Mouse (Mus musculus) c-Kit-positive CD71-negative TER-119-negative erythroid progenitor cells, embryonic 14.5 days (primary cell): ENCODE results near the gene Nphp4.
A peak's percentile ranks its signal among the peaks of the same experiment; 100 is the strongest.
"Not testable (repeated sequence)": the region's sequence is repeated elsewhere in the genome, so short reads cannot be mapped to it uniquely, and the experiment has no call there.

Source experiments
- DNase-seq: peaks from one replicate; pipeline ENCODE4 v3.0.0-alpha.2; 2013; ENCODE audit warnings: low read depth

Nphp4 gene

DNA sequence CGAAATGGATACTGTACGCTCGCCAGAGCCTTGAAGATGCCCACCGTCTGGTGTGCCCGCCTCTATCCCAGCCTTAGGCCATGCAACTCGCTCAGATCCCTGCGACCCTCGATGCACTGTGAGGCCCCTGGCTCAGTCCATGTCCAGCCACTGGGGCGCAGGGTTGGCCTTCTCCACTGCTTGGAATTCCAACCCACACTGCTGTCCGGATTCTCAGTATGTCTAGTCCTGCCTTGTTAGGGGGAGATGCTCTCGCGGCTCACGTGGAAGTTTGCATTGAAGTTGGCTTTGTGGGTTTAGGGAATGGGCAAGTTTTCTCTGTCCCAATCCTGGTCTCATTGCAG is 1.7 kb downstream of the Nphp4 start:
- no peak for DNase-seq

DNA sequence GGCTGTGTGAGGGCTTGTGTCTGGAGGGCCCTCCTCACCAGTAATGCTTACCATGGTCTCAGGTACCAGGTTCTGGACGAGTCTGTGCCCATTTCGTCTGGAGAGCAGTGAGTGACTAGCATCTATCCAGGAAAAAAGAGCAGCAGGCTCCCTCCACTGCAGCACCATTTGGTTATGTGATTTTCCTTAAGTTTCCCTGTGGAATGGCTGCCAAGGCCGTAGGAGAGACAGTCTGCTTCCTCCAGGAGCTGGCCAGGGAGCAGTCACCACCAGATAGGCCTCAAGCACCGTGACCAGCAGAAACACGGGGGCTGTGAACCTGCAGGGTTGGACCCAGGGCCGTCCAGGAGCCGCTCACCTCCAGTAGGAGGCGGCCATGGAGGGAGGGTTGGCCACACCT is 3.9 kb downstream of the Nphp4 start:
- DNase-seq, result no peak

GRCm38 (mm10) chr4:152488046-152488445 is 11.5 kb downstream of the Nphp4 start:
- DNase-seq, result no peak

DNA sequence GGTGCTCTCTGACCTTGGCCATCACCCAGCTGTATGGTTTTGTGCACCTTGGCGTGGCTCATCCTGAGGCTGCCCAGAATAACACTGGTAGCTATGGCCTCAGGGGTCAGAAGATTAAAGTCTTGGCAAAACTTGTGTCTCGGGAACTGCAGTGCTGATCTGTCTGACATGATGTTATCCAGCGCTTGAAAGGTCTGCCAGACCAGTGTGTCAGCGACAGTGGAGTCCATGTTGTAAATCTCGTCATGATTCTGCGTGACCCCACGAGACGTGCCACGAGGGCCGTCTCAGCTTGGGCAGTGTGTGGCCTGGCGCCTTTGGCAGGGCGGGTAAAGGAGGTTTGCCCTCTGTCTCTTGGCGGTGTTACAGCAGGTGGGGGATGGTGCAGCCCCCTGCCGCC is 13.8 kb downstream of the Nphp4 start:
- no peak for DNase-seq

DNA sequence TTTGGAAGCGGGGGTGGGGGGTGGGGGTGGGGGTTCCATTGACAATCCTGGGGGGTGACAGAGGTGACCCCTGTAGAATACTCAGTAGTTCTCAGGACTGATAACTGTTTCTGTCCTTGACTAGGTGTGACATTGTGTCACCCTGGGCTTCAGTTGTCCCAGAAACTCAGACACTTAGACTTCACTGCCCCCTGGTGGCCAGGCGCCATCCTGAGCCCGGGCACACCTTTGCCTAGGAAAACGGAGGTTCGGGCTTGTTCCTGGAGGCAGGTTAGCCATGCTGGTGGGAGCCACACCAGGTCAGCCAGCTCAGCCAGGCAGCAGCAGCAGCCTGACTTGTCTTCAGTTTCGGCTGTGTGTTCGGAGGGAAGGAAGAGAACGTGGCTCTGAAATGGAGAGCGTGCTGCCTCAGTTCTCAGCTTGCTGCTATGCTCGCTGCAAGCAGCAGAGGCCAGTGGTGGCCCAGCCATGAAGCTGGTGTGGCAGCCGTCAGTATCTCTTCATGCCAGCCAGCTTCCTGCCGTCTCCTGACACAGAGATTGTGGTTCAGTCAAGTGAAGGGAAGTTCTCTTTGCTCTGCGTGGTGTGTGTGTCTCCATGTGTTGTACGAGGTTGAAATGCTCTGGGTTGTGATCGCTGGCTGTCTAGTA is 14.9 kb downstream of the Nphp4 start:
- peak; percentile 49 for DNase-seq

DNA sequence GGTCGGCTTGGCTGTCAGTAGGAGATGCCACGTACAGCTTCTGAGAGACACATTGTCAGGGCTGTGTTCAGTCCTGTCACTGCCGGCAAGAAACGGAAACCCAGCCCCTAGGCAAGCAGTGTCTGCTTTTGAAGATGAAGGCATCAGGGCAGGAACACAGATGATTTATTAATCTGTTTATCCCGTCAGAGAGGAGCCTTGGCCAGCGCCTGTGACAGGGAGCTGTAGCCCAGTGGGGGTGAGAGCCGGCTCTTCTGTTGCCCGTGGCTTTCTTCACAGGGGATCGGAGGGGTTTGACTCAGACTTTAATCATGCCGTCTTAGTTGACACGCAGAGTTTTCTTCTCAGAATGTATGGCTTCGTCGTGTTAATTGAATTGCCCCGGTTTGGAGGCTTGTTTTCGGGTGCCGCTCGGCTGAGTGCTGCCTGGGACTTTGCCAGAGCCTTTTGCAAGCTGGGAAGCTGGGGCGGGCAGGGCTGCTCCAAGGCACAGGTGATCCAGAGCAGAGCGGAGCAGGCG is 17.9 kb downstream of the Nphp4 start:
- DNase-seq, result no peak

GRCm38 (mm10) chr4:152512221-152512925 is 35.9 kb downstream of the Nphp4 start:
- DNase-seq, result no peak

- DNase-seq, result no peak
Measured at GRCm38 (mm10) chr4:152514884-152515283, 38.4 kb downstream of the Nphp4 start.

DNA sequence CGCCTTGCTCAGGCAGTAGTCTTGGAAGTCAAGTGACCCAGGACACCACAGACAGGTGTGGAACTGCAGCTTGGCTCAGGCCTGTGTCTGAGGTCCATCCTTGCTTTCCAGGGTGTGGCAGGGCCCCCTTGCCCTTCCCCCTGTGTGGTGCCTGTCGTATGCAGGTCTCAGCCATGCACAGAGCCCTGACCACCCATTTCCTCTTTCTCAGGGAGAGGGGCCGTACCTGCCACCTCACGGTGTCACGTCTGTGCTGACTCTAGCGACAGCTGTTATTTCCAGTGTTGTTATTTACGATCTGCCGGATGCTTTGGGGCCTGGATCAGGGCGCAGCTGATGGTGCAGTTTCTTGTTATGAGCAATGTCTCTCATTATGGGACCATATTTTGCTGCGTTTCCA is 42.6 kb downstream of the Nphp4 start:
- no peak for DNase-seq

DNA sequence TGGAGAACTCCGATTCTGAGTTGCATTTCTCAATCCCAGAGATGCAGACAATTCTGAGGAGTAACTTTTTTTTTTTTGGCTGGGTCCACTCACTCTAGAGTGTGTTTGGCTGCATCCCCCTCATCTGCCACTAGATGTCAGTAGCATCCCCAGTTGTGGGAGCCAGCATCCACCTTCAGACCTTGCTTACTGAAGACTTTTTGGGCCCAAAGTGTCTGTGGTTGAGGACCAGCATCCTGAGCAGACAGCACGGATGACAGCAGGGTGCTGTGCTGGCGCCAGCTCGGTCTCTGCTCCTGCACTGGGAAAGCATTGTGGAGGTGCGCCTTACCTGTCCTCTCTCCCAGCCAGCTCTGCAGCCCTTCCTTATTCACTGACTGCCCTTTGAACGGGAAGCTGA is 43.6 kb downstream of the Nphp4 start:
- DNase-seq, result peak; percentile 33

- no peak for DNase-seq
Measured at GRCm38 (mm10) chr4:152532872-152533271, 56.4 kb downstream of the Nphp4 start.

- no peak for DNase-seq
Measured at GRCm38 (mm10) chr4:152539756-152540155, 63.2 kb downstream of the Nphp4 start.

- DNase-seq, result no peak
Measured at GRCm38 (mm10) chr4:152541172-152541571, 64.7 kb downstream of the Nphp4 start.

DNA sequence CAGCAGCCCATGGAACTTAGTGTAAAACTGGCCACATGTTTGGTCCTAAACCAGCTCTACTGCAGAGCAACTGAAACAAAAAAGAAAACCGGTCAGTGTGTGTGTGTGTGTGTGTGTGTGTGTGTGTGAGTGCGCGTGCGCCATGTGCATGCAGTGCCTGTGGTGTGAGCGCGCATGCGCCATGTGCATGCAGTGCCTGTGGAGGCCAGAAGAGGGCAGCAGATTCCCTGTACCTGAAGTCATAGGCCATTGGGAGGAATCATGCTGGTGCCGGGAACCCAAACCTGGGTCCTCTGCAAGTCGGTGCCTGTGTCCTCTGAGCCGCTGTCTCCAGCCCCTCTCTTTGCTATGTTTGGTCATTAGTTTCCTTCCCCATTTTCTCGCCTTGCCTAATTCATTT is 65.9 kb downstream of the Nphp4 start:
- DNase-seq, result no peak

GRCm38 (mm10) chr4:152546481-152546880 is 70.0 kb downstream of the Nphp4 start:
- DNase-seq, result no peak

DNA sequence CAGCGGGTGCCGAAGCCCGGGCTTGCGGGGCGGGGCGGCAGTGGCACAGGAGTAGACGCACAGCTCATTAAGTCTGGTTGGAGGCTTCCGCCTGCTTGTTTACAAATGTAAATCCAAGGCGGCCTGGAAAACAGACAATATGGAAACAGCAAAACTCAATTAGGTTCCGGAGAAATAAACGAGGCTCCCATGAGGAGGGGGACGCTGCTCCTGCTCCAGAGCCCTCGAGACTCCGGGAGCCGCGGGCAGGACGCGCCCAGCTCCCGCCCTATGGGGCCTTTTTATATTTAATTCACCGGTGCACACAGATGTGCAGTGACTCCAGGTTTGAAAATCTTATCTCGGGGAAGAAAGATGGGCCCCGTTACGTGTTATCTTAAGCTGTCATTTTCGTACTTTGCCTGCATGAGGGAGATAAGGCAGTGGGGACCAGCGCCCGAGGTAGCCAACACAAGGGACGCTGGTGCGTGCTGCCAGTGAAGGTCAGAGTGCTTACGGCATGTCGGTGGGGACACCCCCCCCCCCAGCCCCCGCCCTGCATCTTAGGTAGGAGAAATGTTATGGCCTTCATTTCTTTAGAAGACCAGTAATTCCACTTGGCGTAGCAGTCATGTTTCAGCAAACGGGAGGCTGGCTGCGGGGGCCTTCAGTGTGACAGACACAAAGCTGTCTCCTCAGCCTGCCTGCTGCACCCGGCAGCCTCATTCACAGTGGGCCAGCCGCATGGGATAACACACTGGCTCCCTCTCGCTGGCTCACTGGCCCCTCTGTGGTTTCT is 71.6 kb downstream of the Nphp4 start:
- no peak for DNase-seq

DNA sequence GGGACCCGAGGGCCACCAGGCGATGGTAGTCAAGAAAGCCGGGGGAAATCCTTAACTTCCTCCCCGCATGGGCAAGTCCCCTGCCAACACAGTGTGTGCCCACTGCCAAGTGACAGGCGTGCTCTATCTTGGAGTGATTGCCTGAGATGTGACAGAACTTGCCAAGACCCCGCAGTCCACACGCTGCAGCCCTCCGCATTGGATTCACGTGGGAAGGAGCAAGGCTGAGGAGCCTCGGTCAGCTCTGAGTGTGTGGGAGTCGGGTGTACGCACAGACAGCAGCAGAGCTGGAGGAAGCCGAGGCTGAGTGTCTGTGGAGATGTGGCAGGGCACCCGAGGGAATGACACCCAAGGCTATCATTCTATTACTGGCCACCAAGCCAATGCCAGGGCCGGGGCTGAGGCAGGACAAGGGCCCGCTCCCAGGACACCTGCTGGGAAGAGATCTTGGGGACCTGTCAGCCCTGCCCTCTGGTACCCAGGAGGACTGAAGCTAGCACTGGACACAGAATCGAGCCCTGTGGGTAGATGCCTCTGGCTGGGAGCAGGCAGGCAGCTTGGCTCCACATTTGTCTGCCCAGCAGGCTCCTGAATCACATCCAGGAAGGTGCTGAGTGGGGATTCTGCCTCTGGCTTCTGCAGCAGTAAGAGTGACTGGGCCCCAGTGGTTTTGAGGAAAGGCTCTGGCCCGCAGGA is 73.1 kb downstream of the Nphp4 start:
- DNase-seq, result no peak

DNA sequence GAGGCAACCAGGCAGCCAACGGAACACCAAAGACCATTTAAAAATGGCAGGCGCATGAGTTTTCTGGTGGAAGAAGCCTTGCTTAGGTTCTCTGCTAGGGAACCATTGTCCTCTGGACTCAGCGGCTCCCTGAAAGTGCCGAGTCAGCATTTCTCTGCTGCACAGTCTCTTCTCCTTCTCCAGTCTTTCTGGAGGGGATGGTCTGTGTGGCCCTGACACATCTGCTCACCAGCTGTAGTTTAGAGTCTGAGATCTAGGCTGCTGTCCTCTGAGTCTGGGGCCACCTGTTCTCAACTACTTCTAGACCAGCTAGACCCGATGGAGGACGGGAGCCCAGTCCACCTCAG is 73.7 kb downstream of the Nphp4 start:
- DNase-seq, result no peak

- DNase-seq, result no peak
Measured at GRCm38 (mm10) chr4:152553582-152554285, 77.2 kb downstream of the Nphp4 start.

- no peak for DNase-seq
Measured at GRCm38 (mm10) chr4:152554421-152554820, 77.9 kb downstream of the Nphp4 start.

- not testable (repeated sequence) for DNase-seq
Measured at GRCm38 (mm10) chr4:152555806-152556205, 79.3 kb downstream of the Nphp4 start.

DNA sequence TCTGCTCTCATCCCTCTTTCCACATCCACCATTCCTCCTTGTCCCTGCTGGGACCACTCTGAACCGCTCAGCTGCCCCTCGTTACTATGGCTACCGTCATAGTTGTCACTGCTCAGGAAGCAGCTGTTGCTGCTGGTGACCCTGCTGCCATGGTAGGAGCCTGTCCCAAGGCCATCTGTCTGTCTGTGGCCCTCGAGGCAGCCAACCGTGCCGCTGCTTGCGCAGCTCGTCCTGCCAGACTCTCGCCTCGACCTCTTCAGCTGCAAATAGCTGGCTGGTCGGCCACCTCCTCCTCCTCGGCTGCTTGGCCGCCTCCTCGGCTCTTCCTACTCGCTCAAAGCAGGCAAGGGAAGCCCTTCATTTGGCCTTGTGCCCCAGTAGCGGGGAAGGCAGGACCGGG is 81.7 kb downstream of the Nphp4 start:
- DNase-seq, result no peak
